Mouse (Mus musculus): ENCODE results near the gene Gria2.

DNA sequence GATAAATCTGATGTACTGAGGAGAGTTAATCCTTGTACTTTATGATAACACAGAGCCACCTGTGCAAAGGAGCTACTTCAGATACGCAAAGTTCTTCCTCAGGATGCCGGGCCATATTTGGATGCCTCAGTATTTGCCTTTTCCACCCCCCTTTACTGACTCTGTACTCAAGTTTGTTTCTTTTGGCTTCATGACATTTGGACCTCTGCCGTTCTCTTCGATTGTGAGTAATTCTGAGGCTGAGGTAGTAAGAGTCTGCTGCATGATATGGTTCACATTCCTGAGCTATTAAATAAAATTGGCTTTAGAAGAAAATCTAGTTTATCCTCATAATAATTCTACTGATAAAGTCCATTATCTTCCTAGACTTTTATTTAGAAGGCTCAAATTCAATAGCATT, 26.7 kb downstream of the Gria2 start:
- TF ChIP-seq CTCF (IDR thresholded peaks at IDR 0.05; ENCODE audit: extremely low read depth, insufficient read depth, insufficient read length, insufficient replicate concordance), result no peak
- no peak for TF ChIP-seq POLR2A (IDR thresholded peaks at IDR 0.05; ENCODE audit: low read depth, low read length)
